ENCODE assay signal across 11 mouse cellular contexts in genomic region chr11:98922851-98923711, GRCm38 (mm10). TPM values are rescaled to one million over a fixed set of nuclear protein-coding genes. Genes with fewer than 3 reads are reported as not detected.
A peak's percentile ranks its signal among the peaks of the same experiment; 100 is the strongest.
DNase-seq lines count a peak whose midpoint lies in the region; ATAC-seq and TF ChIP-seq lines count a peak whose summit lies in the region.
"Not testable (repeated sequence)": the region's sequence is repeated elsewhere in the genome, so short reads cannot be mapped to it uniquely, and the experiment has no call there.
"Had no signal": no experiment of that assay in that cellular context is flagged by ENCODE, and none has a peak within 500 bp of the region (broad histone marks: within the 10 kb centered on the region; RNA-seq: fewer than 3 reads in every experiment).

No protein-coding gene starts in this region.

- not testable (repeated sequence) for TF ChIP-seq POLR2A in lung, adult 2 months (IDR thresholded peaks at IDR 0.05; ENCODE audit: borderline replicate concordance, extremely low read depth, low read depth, low read length)

- peak overlapping the region; percentile 34; the same call in 1 of the 2 replicates for H3K4me2 ChIP-seq in embryonic facial prominence, embryonic 15.5 days (replicated peaks)
- H3K4me2 ChIP-seq in hindbrain, embryonic 13.5 days; neural tube, embryonic 11.5 days (ENCODE audit: low read depth): not testable (repeated sequence)
- H3K4me2 ChIP-seq in kidney, postnatal 0 days (ENCODE audit: low read length) = 0 out of 2 replicates have a peak overlapping the region, but pooled peaks have one; percentile 2

- 15% methylated on average over 16 of the region's 16 CpGs for WGBS in embryonic facial prominence, embryonic 15.5 days
- WGBS in heart, embryonic 10.5 days = 66% methylated on average over 16 of the region's 16 CpGs
- WGBS in hindbrain, embryonic 13.5 days = 45% methylated on average over 16 of the region's 16 CpGs
- WGBS in kidney, postnatal 0 days = 17% methylated on average over 16 of the region's 16 CpGs
- 45% methylated on average over 16 of the region's 16 CpGs for WGBS in lung, adult 2 months
- 54% methylated on average over 16 of the region's 16 CpGs for WGBS in neural tube, embryonic 11.5 days

- peak; percentile 80 for ATAC-seq in embryonic facial prominence, embryonic 15.5 days (ENCODE audit: insufficient number of reproducible peaks, low FRiP score, low TSS enrichment, low read depth)
- not testable (repeated sequence) for ATAC-seq in hindbrain, embryonic 13.5 days (ENCODE audit: low FRiP score); neural tube, embryonic 11.5 days (ENCODE audit: insufficient read depth, low FRiP score, low TSS enrichment)
- ATAC-seq in kidney, postnatal 0 days (replicated peaks; ENCODE audit: low FRiP score, low read depth) = peak; percentile 38

- not testable (repeated sequence) for TF ChIP-seq CTCF in kidney, postnatal 0 days (IDR thresholded peaks at IDR 0.05; ENCODE audit: low read depth); lung, adult 2 months (IDR thresholded peaks at IDR 0.05; ENCODE audit: insufficient read depth, low read length)

- not testable (repeated sequence) for H3K9me3 ChIP-seq in embryonic facial prominence, embryonic 15.5 days (replicated peaks); heart, embryonic 10.5 days; hindbrain, embryonic 13.5 days; kidney, postnatal 0 days (replicated peaks; ENCODE audit: low read length); neural tube, embryonic 11.5 days (ENCODE audit: control insufficient read depth, low read length)

- H3K27me3 ChIP-seq in embryonic facial prominence, embryonic 15.5 days; heart, embryonic 10.5 days (ENCODE audit: insufficient read depth, poor library complexity, severe bottlenecking); hindbrain, embryonic 13.5 days; kidney, postnatal 0 days (ENCODE audit: insufficient read depth, low read length); neural tube, embryonic 11.5 days (ENCODE audit: control insufficient read depth, insufficient read depth, low read length): not testable (repeated sequence)

- H3K36me3 ChIP-seq in embryonic facial prominence, embryonic 15.5 days = peaks cover 14% of the 10 kb centered on the region; the same call in 1 of the 2 replicates
- peaks cover 48% of the 10 kb centered on the region for H3K36me3 ChIP-seq in heart, embryonic 10.5 days
- not testable (repeated sequence) for H3K36me3 ChIP-seq in hindbrain, embryonic 13.5 days; kidney, postnatal 0 days (ENCODE audit: insufficient read depth, low read length); neural tube, embryonic 11.5 days (ENCODE audit: control insufficient read depth, insufficient read depth, low read length)

- not testable (repeated sequence) for H3K9ac ChIP-seq in embryonic facial prominence, embryonic 15.5 days; neural tube, embryonic 11.5 days (ENCODE audit: low read length)
- H3K9ac ChIP-seq in hindbrain, embryonic 13.5 days = peak overlapping the region; percentile 3; the same call in 1 of the 2 replicates
- 0 out of 2 replicates have a peak overlapping the region, but pooled peaks have one; percentile 27 for H3K9ac ChIP-seq in kidney, postnatal 0 days (ENCODE audit: low read depth, low read length)

- H3K4me1 ChIP-seq in embryonic facial prominence, embryonic 15.5 days = peaks cover 65% of the 10 kb centered on the region
- peaks cover 57% of the 10 kb centered on the region for H3K4me1 ChIP-seq in heart, embryonic 10.5 days
- H3K4me1 ChIP-seq in hindbrain, embryonic 13.5 days (replicated peaks) = peaks cover 60% of the 10 kb centered on the region
- H3K4me1 ChIP-seq in kidney, postnatal 0 days (replicated peaks; ENCODE audit: insufficient read depth, low read length) = peaks cover 31% of the 10 kb centered on the region
- H3K4me1 ChIP-seq in lung, adult 2 months (ENCODE audit: control insufficient read depth, insufficient read depth, low read length) = peaks cover 31% of the 10 kb centered on the region
- peaks cover 35% of the 10 kb centered on the region for H3K4me1 ChIP-seq in neural tube, embryonic 11.5 days (ENCODE audit: control insufficient read depth, insufficient read depth, low read length)

- peak overlapping the region; percentile 94 for H3K27ac ChIP-seq in embryonic facial prominence, embryonic 15.5 days (replicated peaks)
- H3K27ac ChIP-seq in heart, embryonic 10.5 days = 0 out of 2 replicates have a peak overlapping the region, but pooled peaks have one; percentile 16
- H3K27ac ChIP-seq in hindbrain, embryonic 13.5 days = peak overlapping the region; percentile 66
- peak overlapping the region; percentile 71 for H3K27ac ChIP-seq in kidney, postnatal 0 days
- H3K27ac ChIP-seq in neural tube, embryonic 11.5 days (ENCODE audit: low read depth, low read length) = 0 out of 2 replicates have a peak overlapping the region, but pooled peaks have one; percentile 34

- peak overlapping the region; percentile 20 for H3K4me3 ChIP-seq in embryonic facial prominence, embryonic 15.5 days (replicated peaks)
- H3K4me3 ChIP-seq in heart, embryonic 10.5 days; hindbrain, embryonic 13.5 days; kidney, postnatal 0 days (replicated peaks; ENCODE audit: low read depth, low read length); lung, adult 2 months (replicated peaks; ENCODE audit: extremely low read depth, low read depth, low read length); neural tube, embryonic 11.5 days (ENCODE audit: low read depth, low read length): not testable (repeated sequence)

- DNase-seq in adrenal gland, postnatal 10 days = peak; percentile 13
- DNase-seq in heart, embryonic 10.5 days (ENCODE audit: low spot score); neural tube, embryonic 11.5 days (ENCODE audit: low spot score): not testable (repeated sequence)
- DNase-seq in kidney, postnatal 0 days (ENCODE audit: low spot score) = peak; percentile 61
- peak; percentile 7 for DNase-seq in lung, adult 2 months
- DNase-seq in yolk sac, embryonic 10.5 days (ENCODE audit: low spot score) = peak; percentile 25

RNA-seq across cellular contexts. Expression of gene Rara, which starts 4.5 kb away (rescaled TPM):
- total RNA-seq in adrenal gland, postnatal 10 days (2021) = 10 to 100 TPM; 26.2 to 34.7 TPM
- polyA plus RNA-seq in embryonic facial prominence, embryonic 15.5 days (2015; fragmentation: Nextera tagmentation; extraction: Ambion mirVana) = 50.0 and 53.5 TPM in 2 replicates
- 30.4 and 36.9 TPM in 2 replicates for polyA plus RNA-seq in heart, embryonic 10.5 days (2016; fragmentation: Nextera tagmentation; extraction: Ambion mirVana)
- polyA plus RNA-seq in hindbrain, embryonic 13.5 days (2015; fragmentation: Nextera tagmentation; extraction: Ambion mirVana) = 17.1 and 20.3 TPM in 2 replicates
- 25.7 and 26.3 TPM in 2 replicates for polyA plus RNA-seq in kidney, postnatal 0 days (2015; fragmentation: Nextera tagmentation; extraction: Ambion mirVana)
- polyA plus RNA-seq in lung, adult 2 months (2012; rRNA removed) = 59.0 and 62.2 TPM in 2 replicates
- polyA plus RNA-seq in neural tube, embryonic 11.5 days (2014; fragmentation: Nextera tagmentation; extraction: Ambion mirVana) = 73.2 and 75.1 TPM in 2 replicates

RNA-seq across cellular contexts. Expression of gene Cdc6, which starts 15.5 kb away (rescaled TPM):
- 1 to 10 TPM; 3.8 to 6.5 TPM for total RNA-seq in adrenal gland, postnatal 10 days (2021)
- polyA plus RNA-seq in embryonic facial prominence, embryonic 15.5 days (2015; fragmentation: Nextera tagmentation; extraction: Ambion mirVana) = 22.6 and 22.7 TPM in 2 replicates
- 39.3 and 47.7 TPM in 2 replicates for polyA plus RNA-seq in heart, embryonic 10.5 days (2016; fragmentation: Nextera tagmentation; extraction: Ambion mirVana)
- 5.9 and 6.0 TPM in 2 replicates for polyA plus RNA-seq in hindbrain, embryonic 13.5 days (2015; fragmentation: Nextera tagmentation; extraction: Ambion mirVana)
- 12.3 and 15.5 TPM in 2 replicates for polyA plus RNA-seq in kidney, postnatal 0 days (2015; fragmentation: Nextera tagmentation; extraction: Ambion mirVana)
- 0.16 and 0.25 TPM in 2 replicates for polyA plus RNA-seq in lung, adult 2 months (2012; rRNA removed)
- 41.6 and 44.4 TPM in 2 replicates for polyA plus RNA-seq in neural tube, embryonic 11.5 days (2014; fragmentation: Nextera tagmentation; extraction: Ambion mirVana)

RNA-seq across cellular contexts. Expression of gene Wipf2, which starts 59.6 kb away (rescaled TPM):
- total RNA-seq in adrenal gland, postnatal 10 days (2021) = 10 to 100 TPM; 13.3 to 15.4 TPM
- polyA plus RNA-seq in embryonic facial prominence, embryonic 15.5 days (2015; fragmentation: Nextera tagmentation; extraction: Ambion mirVana) = 4.8 and 5.3 TPM in 2 replicates
- 2.8 and 4.1 TPM in 2 replicates for polyA plus RNA-seq in heart, embryonic 10.5 days (2016; fragmentation: Nextera tagmentation; extraction: Ambion mirVana)
- polyA plus RNA-seq in hindbrain, embryonic 13.5 days (2015; fragmentation: Nextera tagmentation; extraction: Ambion mirVana) = 5.0 TPM in 2 replicates
- polyA plus RNA-seq in kidney, postnatal 0 days (2015; fragmentation: Nextera tagmentation; extraction: Ambion mirVana) = 3.4 and 3.5 TPM in 2 replicates
- polyA plus RNA-seq in lung, adult 2 months (2012; rRNA removed) = 10.1 and 14.0 TPM in 2 replicates
- polyA plus RNA-seq in neural tube, embryonic 11.5 days (2014; fragmentation: Nextera tagmentation; extraction: Ambion mirVana) = 4.7 and 5.6 TPM in 2 replicates

RNA-seq across cellular contexts. Expression of gene Gjd3, which starts 59.7 kb away (rescaled TPM):
- total RNA-seq in adrenal gland, postnatal 10 days (2021) = under 1 TPM; 0.45 to 0.73 TPM
- 0.96 and 1.1 TPM in 2 replicates for polyA plus RNA-seq in embryonic facial prominence, embryonic 15.5 days (2015; fragmentation: Nextera tagmentation; extraction: Ambion mirVana)
- polyA plus RNA-seq in heart, embryonic 10.5 days (2016; fragmentation: Nextera tagmentation; extraction: Ambion mirVana) = 1.0 and 1.1 TPM in 2 replicates
- 1.5 and 1.6 TPM in 2 replicates for polyA plus RNA-seq in hindbrain, embryonic 13.5 days (2015; fragmentation: Nextera tagmentation; extraction: Ambion mirVana)
- polyA plus RNA-seq in kidney, postnatal 0 days (2015; fragmentation: Nextera tagmentation; extraction: Ambion mirVana) = 1.1 and 1.6 TPM in 2 replicates
- polyA plus RNA-seq in lung, adult 2 months (2012; rRNA removed) = 0.29 and 0.40 TPM in 2 replicates
- 0.57 TPM in 1 of 2 replicates, not detected in the other for polyA plus RNA-seq in neural tube, embryonic 11.5 days (2014; fragmentation: Nextera tagmentation; extraction: Ambion mirVana)
- total RNA-seq: adrenal gland, postnatal 25 days; gastrocnemius, adult 18-20 months had no signal
- polyA plus RNA-seq: liver, embryonic 14.5 days had no signal

Comparison
In these comparisons a context has a peak if more than half of its experiments do, and no peak if none do; other contexts are left out.
1. H3K27ac ChIP-seq: peak in every context shown above with its lines; median percentile 94 in embryonic facial prominence, embryonic 15.5 days; 71 in kidney, postnatal 0 days; 66 in hindbrain, embryonic 13.5 days; 34 in neural tube, embryonic 11.5 days; 16 in heart, embryonic 10.5 days.